Mouse (Mus musculus) limb, embryonic 11.5 days (tissue): Measurements from ENCODE around the gene Smg7. TPM values are rescaled to one million over a fixed set of nuclear protein-coding genes. Genes with fewer than 3 reads are reported as not detected.

Experiments used
- ATAC-seq: fragments of 200-750 bp; cut with Nextera tagmentation; 2 replicates; pipeline ENCODE4 v1.8.0; 2017; ENCODE audit warnings: low read depth; ENCODE audit not compliant: insufficient number of reproducible peaks, low FRiP score, low TSS enrichment
- DNase-seq: peaks from one replicate; pipeline ENCODE4 v3.0.0-alpha.2; 2015; ENCODE audit warnings: low spot score
- H3K27ac ChIP-seq: fragments of 300-500 bp; sonication (generic); replicated peaks from 2 replicates; pipeline ENCODE4 v1.5.1; 2014; ENCODE audit warnings: low read depth, mild to moderate bottlenecking, low read length
- H3K27me3 ChIP-seq: fragments of 300-500 bp; sonication (generic); 2 replicates; pipeline ENCODE4 v1.6.1; 2014; ENCODE audit warnings: mild to moderate bottlenecking, low read length, mixed read lengths; ENCODE audit not compliant: control insufficient read depth, insufficient read depth
- H3K36me3 ChIP-seq: fragments of 300-500 bp; sonication (generic); 2 replicates; pipeline ENCODE4 v1.6.1; 2014; ENCODE audit warnings: mild to moderate bottlenecking, low read length, moderate library complexity, mixed read lengths; ENCODE audit not compliant: control insufficient read depth, insufficient read depth
- H3K4me1 ChIP-seq: fragments of 300-500 bp; sonication (generic); 2 replicates; pipeline ENCODE4 v1.6.1; 2014; ENCODE audit warnings: low read length, mixed read lengths; ENCODE audit not compliant: control insufficient read depth, insufficient read depth
- H3K4me2 ChIP-seq: fragments of 300-500 bp; sonication (generic); 2 replicates; pipeline ENCODE4 v1.6.1; 2014; ENCODE audit warnings: low read depth, mild to moderate bottlenecking, moderate library complexity; ENCODE audit not compliant: severe bottlenecking
- H3K4me3 ChIP-seq: fragments of 300-500 bp; sonication (generic); 2 replicates; pipeline ENCODE4 v1.5.1; 2014; ENCODE audit warnings: low read depth, low read length
- H3K9ac ChIP-seq: fragments of 300-500 bp; sonication (generic); 2 replicates; pipeline ENCODE4 v1.6.1; 2014; ENCODE audit warnings: mild to moderate bottlenecking, low read length
- H3K9me3 ChIP-seq: fragments of 300-500 bp; sonication (generic); 2 replicates; pipeline ENCODE4 v1.6.1; 2016; ENCODE audit warnings: low read length; ENCODE audit not compliant: control insufficient read depth
- WGBS: fragments of 180-500 bp; shearing (Covaris S2); extraction: QIAGEN DNeasy Blood & Tissue Kit; methylation state at CpG from one replicate; pipeline ENCODE4 v1.1.7; 2014; 5-methylcytosine and 5-hydroxymethylcytosine counted together
- polyA plus RNA-seq: library from polyadenylated mRNA; unstranded; fragments of >200 nt; fragmentation: Nextera tagmentation; extraction: Ambion mirVana; gene quantifications from 2 replicates; pipeline ENCODE4 v1.2.1, GENCODE M21; 2014

Smg7 gene
- polyA plus RNA-seq, 1 experiment from 2014 or later = 38.6 TPM

DNA sequence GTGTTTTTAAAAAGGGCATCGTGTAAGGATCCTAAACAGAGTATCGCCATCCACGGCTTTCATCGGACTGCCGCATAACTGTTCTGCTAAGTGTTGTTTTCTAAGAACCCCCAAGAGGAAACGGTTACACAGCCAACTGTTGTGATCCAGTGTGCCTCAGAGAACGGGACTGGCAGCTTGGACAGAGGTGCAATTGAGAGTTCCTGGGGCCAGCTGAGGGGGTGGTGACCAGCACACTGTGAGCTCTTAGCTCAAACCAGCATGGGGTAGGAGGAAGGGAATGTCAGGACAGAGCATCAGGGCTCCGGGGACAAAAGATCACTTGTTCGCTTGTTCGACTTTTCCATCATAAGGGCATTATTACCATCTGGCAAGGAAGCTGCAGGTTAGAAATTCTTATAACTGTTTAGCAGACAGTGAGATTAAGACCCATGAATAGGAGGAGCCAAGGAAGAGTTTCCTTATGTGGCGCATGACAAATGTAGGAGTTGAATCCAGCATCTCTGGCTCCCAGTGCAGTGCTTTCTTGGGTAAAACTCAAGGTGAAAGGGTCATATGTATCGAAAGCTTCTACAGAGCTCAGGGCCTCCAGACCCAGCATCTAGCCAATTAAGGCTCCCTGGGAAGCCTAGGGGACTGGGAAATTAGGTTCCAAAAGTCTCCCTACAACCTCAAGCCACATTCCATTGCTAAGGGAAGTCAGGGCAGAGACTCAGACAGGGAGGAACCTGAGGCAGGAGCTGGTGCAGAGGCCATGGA lies 109.5 kb downstream of the Smg7 start:
- Histone ChIP-seq H3K9me3 (no peaks in the 10 kb centered on the region), H3K4me2 (no peak overlapping the region), H3K9ac (no peak overlapping the region), H3K27me3 (no peaks in the 10 kb centered on the region), H3K36me3 (no peaks in the 10 kb centered on the region), H3K27ac (peak overlapping the region; percentile 18; the same call in 1 of the 2 replicates), H3K4me3 (no peak overlapping the region), H3K4me1 (peaks cover 7% of the 10 kb centered on the region; the same call in 1 of the 2 replicates)
- DNase-seq = no peak
- 59% methylated on average over 12 of the region's 12 CpGs for WGBS
- no peak for ATAC-seq

DNA sequence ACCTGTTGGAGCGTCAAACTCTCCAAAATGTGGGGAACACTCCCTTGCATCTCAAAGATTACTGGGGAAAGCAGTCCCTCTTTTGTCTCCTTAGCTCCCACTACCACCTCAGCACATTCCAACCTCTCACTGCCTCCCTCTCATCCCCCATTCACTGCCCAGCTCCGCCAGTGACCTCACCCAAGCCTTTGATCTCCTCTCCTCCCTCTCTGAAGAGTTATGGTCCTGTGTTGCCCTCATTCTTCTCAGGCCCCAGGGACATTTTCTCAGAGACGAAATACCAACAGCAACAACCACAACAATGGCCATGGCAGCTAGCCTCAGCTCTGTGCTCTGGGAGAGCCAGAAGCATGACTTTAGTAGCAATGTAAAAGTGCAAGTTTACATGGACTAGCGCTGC lies 111.2 kb downstream of the Smg7 start:
- no peak for ATAC-seq
- no peaks in the 10 kb centered on the region for H3K9me3 ChIP-seq
- WGBS = 21% methylated on average over 4 of the region's 4 CpGs
- no peak overlapping the region for H3K27ac ChIP-seq
- no peaks in the 10 kb centered on the region for H3K36me3 ChIP-seq
- no peak overlapping the region for H3K4me3 ChIP-seq
- no peak overlapping the region for H3K4me2 ChIP-seq
- peak; percentile 31 for DNase-seq
- no peak overlapping the region for H3K9ac ChIP-seq
- H3K4me1 ChIP-seq = peaks cover 7% of the 10 kb centered on the region; the same call in 1 of the 2 replicates
- no peaks in the 10 kb centered on the region for H3K27me3 ChIP-seq

DNA sequence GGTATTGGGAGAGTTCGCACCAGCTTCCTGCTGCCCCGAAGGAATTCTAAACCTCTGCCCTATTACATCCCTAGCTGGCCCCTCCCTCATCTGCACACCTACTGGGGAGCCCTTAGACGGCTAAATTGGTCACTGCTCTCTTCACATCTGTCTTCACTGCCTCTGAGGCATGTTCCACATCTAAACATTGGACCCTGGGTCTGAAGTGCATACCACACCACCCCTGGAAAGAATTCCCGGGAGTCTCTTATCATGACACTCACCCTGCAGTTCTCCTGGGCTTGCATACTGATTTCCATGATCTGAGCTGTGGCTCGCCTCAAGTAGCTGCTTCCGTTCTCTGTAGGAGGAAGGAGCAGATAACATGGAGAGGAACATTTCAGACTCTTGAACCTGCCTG lies 111.6 kb downstream of the Smg7 start:
- peak overlapping the region; percentile 7; the same call in 1 of the 2 replicates for H3K4me2 ChIP-seq
- H3K27ac ChIP-seq = no peak overlapping the region
- no peaks in the 10 kb centered on the region for H3K36me3 ChIP-seq
- no peak overlapping the region for H3K4me3 ChIP-seq
- ATAC-seq (0 out of 2 replicates have a peak, but pooled peaks have one; percentile 20), DNase-seq (no peak)
- no peaks in the 10 kb centered on the region for H3K27me3 ChIP-seq
- peaks cover 7% of the 10 kb centered on the region; the same call in 1 of the 2 replicates for H3K4me1 ChIP-seq
- no peak overlapping the region for H3K9ac ChIP-seq
- no peaks in the 10 kb centered on the region for H3K9me3 ChIP-seq
- 9% methylated on average over 6 of the region's 6 CpGs for WGBS

- Histone ChIP-seq H3K36me3 (no peaks in the 10 kb centered on the region), H3K4me3 (no peak overlapping the region), H3K9ac (no peak overlapping the region), H3K9me3 (no peaks in the 10 kb centered on the region), H3K4me1 (peaks cover 7% of the 10 kb centered on the region; the same call in 1 of the 2 replicates), H3K27ac (no peak overlapping the region), H3K4me2 (no peak overlapping the region), H3K27me3 (no peaks in the 10 kb centered on the region)
- WGBS = 16% methylated on average over 12 of the region's 12 CpGs
- DNase-seq (peak; percentile 76), ATAC-seq (peak; percentile 72)
Observed at GRCm38 (mm10) chr1:152790254-152790653, 112.2 kb downstream of the Smg7 start.

DNA sequence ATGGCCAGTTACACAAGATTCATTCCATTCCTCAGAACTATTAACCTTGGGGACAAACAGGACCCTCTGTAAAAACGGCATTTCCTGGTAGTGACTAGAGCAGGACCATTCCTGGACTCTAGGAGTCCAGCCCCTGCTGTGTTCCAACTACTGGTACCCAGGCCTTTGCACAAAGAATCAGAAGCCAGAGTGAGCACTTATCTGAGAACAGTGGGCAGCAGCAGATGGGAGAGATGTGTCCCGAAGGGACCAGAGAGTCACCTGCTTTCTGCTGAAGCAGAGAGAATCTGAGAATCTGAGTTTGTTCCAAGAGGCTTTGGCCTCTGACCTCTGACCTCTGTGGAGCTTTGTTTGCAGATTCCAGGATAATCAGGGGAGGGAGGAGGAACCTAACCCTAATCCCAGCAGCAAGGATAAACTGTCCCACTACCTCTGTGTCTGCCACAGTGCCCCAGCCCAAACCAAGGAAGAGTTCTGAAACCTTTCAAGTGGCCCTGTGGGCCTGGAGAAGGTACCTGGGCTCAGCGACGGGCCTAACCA lies 114.3 kb downstream of the Smg7 start:
- Histone ChIP-seq H3K4me2 (no peak overlapping the region), H3K4me3 (no peak overlapping the region), H3K36me3 (no peaks in the 10 kb centered on the region), H3K4me1 (peaks cover 5% of the 10 kb centered on the region; the same call in 1 of the 2 replicates), H3K9me3 (no peaks in the 10 kb centered on the region), H3K9ac (no peak overlapping the region), H3K27me3 (no peaks in the 10 kb centered on the region), H3K27ac (no peak overlapping the region)
- ATAC-seq = no peak
- DNase-seq = no peak
- WGBS = 42% methylated on average over 4 of the region's 4 CpGs

Other genes with a start within 250 kb of the Smg7 start
- 0.12 TPM in 1 of 2 replicates, not detected in the other for gene Apobec4, start 152.1 kb downstream of the Smg7 start, polyA plus RNA-seq
- gene Rgl1, start 136.3 kb downstream of the Smg7 start, polyA plus RNA-seq = 32.7 and 34.3 TPM in 2 replicates
- 179 and 182 TPM in 2 replicates for gene Arpc5, start 136.1 kb downstream of the Smg7 start, polyA plus RNA-seq
- gene Ncf2, start 102.5 kb downstream of the Smg7 start, polyA plus RNA-seq = 2.4 and 2.7 TPM in 2 replicates
- gene Nmnat2, start 52.3 kb upstream of the Smg7 start, polyA plus RNA-seq = 0.27 and 0.37 TPM in 2 replicates